Mouse (Mus musculus): ENCODE data around the gene Zfp36l1.

DNA sequence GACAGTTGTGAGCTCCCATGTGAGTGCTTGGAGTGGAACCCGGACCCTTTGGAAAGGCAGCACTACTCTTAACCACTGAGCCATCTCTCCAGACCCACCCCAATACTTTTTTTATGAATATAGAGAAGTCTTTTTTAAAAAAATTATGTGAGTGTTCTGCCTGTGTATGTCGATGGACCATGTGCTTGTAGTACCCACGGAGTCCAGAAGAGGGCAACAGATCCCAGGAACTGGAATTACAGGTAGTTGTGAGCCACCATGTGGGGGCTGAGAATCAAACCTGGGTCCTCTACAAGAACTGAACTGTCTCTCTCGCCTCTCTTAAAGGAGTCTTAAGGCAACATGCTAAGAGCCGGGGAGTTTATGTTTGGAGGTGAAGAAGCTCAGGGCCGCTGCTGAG lies 39.0 kb upstream of the Zfp36l1 start:
- no peak for TF ChIP-seq CTCF (IDR thresholded peaks at IDR 0.05; ENCODE audit: extremely low read depth, insufficient read depth, low read length)
- no peak for TF ChIP-seq POLR2A (IDR thresholded peaks at IDR 0.05; ENCODE audit: extremely low read depth, insufficient read depth, low read length)

All from cortical plate, adult 2 months (tissue).